Mouse (Mus musculus) kidney, embryonic 14.5 days (tissue): ENCODE data around the gene Sgip1. TPM values are rescaled to one million over a fixed set of nuclear protein-coding genes. Genes with fewer than 3 reads are reported as not detected.

Experiments used
- ATAC-seq: fragments of 200-750 bp; cut with Nextera tagmentation; 2 replicates; pipeline ENCODE4 v1.8.0; 2017; ENCODE audit warnings: moderate number of reproducible peaks, mild to moderate bottlenecking, moderate TSS enrichment, moderate library complexity; ENCODE audit not compliant: low FRiP score, low TSS enrichment
- H3K27ac ChIP-seq: fragments of 300-500 bp; sonication (generic); 2 replicates; pipeline ENCODE4 v1.5.1; 2014; ENCODE audit warnings: low read depth, mild to moderate bottlenecking, low read length, moderate library complexity, mixed read lengths
- H3K27me3 ChIP-seq: fragments of 300-500 bp; sonication (generic); 2 replicates; pipeline ENCODE4 v1.6.1; 2014; ENCODE audit warnings: mild to moderate bottlenecking, low read length; ENCODE audit not compliant: control insufficient read depth, insufficient read depth
- H3K36me3 ChIP-seq: fragments of 300-500 bp; sonication (generic); 2 replicates; pipeline ENCODE4 v1.6.1; 2014; ENCODE audit warnings: low read length, mixed read lengths; ENCODE audit not compliant: control insufficient read depth, insufficient read depth
- H3K4me1 ChIP-seq: fragments of 300-500 bp; sonication (generic); 2 replicates; pipeline ENCODE4 v1.6.1; 2014; ENCODE audit warnings: low read length, mixed read lengths; ENCODE audit not compliant: control insufficient read depth, insufficient read depth
- H3K4me2 ChIP-seq: fragments of 300-500 bp; sonication (generic); replicated peaks from 2 replicates; pipeline ENCODE4 v1.6.1; 2014; ENCODE audit warnings: low read depth, mild to moderate bottlenecking, low read length
- H3K4me3 ChIP-seq: fragments of 300-500 bp; sonication (generic); 2 replicates; pipeline ENCODE4 v1.5.1; 2014; ENCODE audit warnings: mild to moderate bottlenecking, low read length
- H3K9ac ChIP-seq: fragments of 300-500 bp; sonication (generic); 2 replicates; pipeline ENCODE4 v1.6.1; 2014; ENCODE audit warnings: low read depth, mild to moderate bottlenecking, low read length, moderate library complexity
- H3K9me3 ChIP-seq: fragments of 300-500 bp; sonication (generic); 2 replicates; pipeline ENCODE4 v1.6.1; 2016; ENCODE audit warnings: low read length; ENCODE audit not compliant: control insufficient read depth
- WGBS: fragments of 180-500 bp; shearing (Covaris S2); extraction: QIAGEN DNeasy Blood & Tissue Kit; methylation state at CpG from one replicate; pipeline ENCODE4 v1.1.7; 2014; 5-methylcytosine and 5-hydroxymethylcytosine counted together
- polyA plus RNA-seq: library from polyadenylated mRNA; unstranded; fragments of >200 nt; fragmentation: Nextera tagmentation; extraction: Ambion mirVana; gene quantifications from 2 replicates; pipeline ENCODE4 v1.2.1, GENCODE M21; 2014

Sgip1 gene
- polyA plus RNA-seq, 1 experiment from 2014 or later, result 8.8 TPM

DNA sequence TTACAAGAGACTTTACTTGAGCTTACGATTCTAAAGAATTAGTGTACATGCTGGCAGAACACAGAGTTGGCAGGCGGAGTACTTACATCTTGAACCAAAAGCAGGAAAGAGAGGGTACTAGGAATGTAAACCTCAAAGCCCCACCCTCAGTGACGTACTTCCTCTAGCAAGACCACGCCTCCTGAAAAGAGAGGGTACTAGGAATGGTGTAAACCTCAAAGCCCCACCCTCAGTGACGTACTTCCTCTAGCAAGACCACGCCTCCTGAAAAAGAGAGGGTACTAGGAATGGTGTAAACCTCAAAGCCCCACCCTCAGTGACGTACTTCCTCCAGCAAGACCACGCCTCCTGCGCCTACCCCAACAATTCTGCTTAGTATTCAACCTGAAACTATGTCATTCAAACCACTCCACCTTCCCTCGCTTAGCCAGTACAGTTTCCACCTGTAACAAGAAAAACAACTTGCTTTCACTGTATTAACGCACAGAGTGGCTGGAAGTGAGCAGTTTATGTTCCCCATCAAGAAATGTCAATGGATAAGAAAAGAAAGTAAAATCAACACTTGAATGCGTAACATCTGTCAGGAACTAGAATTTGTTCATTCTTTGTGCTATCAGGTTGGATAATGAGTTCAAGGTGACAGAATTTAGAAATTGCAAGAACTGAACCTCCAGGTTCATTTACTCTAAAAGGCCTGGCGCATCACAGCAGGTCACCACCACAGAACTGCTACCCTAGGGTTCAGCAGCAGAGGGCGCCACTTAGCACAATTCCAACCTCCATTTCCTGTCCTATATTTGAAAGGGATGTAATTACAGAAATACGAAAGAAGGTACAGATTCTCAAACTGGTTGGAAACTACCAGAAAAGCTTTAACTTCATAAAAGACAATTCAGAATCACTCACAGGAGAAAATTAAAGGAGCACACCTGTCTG lies 118.4 kb downstream of the Sgip1 start:
- 94% methylated on average over 15 of the region's 15 CpGs for WGBS
- H3K4me3 ChIP-seq, result no peak overlapping the region
- no peaks in the 10 kb centered on the region for H3K36me3 ChIP-seq
- H3K27me3 ChIP-seq, result no peaks in the 10 kb centered on the region
- H3K27ac ChIP-seq, result no peak overlapping the region
- ATAC-seq, result no peak
- no peak overlapping the region for H3K4me2 ChIP-seq
- no peaks in the 10 kb centered on the region for H3K4me1 ChIP-seq
- H3K9me3 ChIP-seq, result no peaks in the 10 kb centered on the region
- H3K9ac ChIP-seq, result no peak overlapping the region

DNA sequence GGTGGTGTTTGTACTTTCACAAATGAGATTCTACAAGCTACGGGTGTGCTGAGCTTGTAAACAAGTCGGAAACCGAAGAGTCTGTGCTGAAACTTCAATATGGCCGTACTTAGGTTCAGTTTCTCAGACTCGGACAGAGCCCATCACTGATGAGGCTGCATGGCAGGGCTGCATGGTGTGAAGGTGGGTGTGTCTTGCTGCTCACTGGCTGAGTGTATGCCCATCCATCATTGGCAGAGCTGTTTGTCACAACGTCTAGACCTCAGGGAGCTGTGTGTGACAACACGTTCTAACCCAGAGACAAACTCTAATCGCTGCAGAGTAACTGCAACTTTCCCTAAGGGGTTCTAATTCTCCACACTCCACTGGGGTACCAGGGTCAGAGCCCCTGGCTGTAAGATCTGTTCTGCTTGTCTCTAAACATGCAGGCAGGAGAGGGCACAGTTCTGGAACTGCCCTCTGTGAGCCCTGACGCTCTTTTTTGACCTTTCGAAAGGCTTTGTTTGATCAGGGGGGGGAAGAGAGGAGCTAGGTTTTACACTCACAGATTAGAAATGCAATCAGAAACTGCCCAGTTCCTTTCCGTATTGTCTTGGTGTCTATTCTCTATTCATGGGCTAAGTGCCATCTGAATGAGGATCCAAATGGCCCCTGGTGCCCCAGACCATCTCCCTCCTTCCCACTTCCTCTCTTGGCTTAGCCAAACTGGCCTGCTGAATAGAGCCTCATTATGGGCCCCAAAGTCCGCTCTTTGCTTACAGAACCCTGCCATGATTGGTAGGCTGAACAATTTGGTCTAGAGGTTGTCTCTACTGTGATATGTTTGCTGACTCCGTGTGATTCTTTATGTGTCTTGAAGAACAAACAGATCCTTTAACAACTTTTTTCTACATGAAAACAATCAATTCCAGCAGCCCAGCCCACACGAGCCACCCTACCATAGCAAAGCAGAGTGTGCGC lies 121.9 kb downstream of the Sgip1 start:
- 75% methylated on average over 15 of the region's 15 CpGs for WGBS
- Histone ChIP-seq H3K27ac (no peak overlapping the region), H3K4me2 (no peak overlapping the region), H3K4me3 (no peak overlapping the region), H3K9me3 (no peaks in the 10 kb centered on the region), H3K36me3 (no peaks in the 10 kb centered on the region), H3K4me1 (no peaks in the 10 kb centered on the region), H3K27me3 (no peaks in the 10 kb centered on the region), H3K9ac (no peak overlapping the region)
- no peak for ATAC-seq

DNA sequence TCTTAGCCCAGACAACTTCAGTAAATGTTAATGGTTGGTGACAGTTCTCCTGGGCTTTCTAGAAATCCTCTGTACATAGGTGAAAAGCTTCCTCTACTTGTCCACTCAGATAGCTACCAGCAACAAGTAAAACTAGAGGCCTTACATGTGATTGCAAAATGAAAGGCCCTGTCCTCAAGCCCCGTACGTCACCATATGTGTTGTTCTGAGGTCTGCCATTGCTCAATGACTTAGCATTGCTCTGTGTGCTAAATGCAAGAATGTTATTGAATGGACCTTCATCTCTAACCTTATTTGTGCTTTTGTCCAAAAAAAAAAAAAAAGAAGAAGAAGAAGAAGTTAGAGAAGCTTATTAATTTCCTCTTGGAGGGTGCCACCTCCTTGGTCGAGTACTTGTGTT lies 125.4 kb downstream of the Sgip1 start:
- H3K36me3 ChIP-seq, result no peaks in the 10 kb centered on the region
- no peaks in the 10 kb centered on the region for H3K27me3 ChIP-seq
- no peak overlapping the region for H3K27ac ChIP-seq
- H3K9me3 ChIP-seq, result no peaks in the 10 kb centered on the region
- no peak overlapping the region for H3K4me2 ChIP-seq
- no peak for ATAC-seq
- no peak overlapping the region for H3K9ac ChIP-seq
- WGBS, result 94% methylated on average over 3 of the region's 3 CpGs
- no peak overlapping the region for H3K4me3 ChIP-seq
- H3K4me1 ChIP-seq, result no peaks in the 10 kb centered on the region

DNA sequence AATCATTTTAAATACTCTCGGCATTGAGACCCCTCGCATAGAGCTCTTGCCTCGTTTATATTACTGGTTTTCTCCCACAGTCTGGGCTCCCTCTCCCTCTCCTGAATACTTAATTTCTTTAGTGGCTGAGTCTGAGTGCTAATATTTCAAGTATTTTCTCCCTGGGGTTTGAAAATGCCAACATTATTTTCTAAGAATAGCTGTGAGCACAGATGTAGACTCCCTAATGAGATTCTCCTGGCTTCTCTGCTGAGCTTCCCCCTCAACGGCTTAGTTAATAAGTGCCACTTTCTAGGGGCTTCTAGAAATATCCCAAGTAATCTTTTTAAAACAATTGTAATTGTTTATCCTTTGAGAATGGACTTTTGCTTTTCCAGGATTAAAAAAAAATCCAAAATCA lies 130.2 kb downstream of the Sgip1 start:
- WGBS, result 91% methylated on average over 4 of the region's 4 CpGs
- Histone ChIP-seq H3K27ac (no peak overlapping the region), H3K9me3 (no peaks in the 10 kb centered on the region), H3K4me1 (no peaks in the 10 kb centered on the region), H3K36me3 (no peaks in the 10 kb centered on the region), H3K4me3 (no peak overlapping the region), H3K4me2 (no peak overlapping the region), H3K9ac (no peak overlapping the region), H3K27me3 (no peaks in the 10 kb centered on the region)
- no peak for ATAC-seq

DNA sequence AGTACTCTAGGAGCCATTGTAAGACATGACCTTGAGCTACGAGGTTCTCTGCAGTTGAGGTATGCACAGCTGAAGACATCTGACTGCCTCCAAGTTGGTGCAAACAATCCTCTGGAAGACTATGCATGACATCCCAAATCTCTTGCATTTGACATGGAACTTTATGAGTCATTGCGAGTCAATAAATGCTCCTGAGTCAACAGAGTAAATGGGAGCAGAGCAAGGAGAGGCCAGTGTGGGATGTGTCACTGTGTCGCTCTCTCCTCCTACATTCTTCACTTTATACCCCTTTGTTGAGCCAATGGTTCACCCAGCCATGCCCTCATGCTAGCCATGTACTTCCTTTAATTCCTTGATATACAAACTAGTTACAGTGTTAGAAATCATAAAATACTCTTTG lies 142.0 kb downstream of the Sgip1 start:
- WGBS, result 89% methylated on average over 3 of the region's 3 CpGs
- no peaks in the 10 kb centered on the region for H3K4me1 ChIP-seq
- no peaks in the 10 kb centered on the region for H3K27me3 ChIP-seq
- H3K4me2 ChIP-seq, result no peak overlapping the region
- H3K27ac ChIP-seq, result no peak overlapping the region
- H3K9ac ChIP-seq, result no peak overlapping the region
- no peaks in the 10 kb centered on the region for H3K9me3 ChIP-seq
- no peaks in the 10 kb centered on the region for H3K36me3 ChIP-seq
- ATAC-seq, result no peak
- H3K4me3 ChIP-seq, result no peak overlapping the region

DNA sequence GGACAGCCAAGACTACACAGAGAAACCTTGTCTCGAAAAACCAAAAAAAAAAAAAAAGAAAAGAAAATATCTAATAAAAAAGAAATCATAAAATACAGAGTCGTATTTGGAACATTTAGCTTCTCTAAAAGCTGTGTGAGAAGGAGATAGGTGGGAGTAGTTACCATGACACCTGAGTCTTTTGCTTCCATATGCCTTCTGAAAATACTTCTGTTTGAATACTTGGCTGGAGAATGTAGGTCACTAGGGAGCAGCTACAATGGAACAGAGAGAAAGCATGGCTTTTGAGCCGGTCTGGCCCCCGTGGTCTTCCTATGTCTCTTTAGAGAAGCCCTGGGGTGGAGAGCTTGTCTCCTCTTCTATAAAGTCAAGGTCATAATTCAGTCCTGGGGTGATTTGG lies 143.1 kb downstream of the Sgip1 start:
- WGBS, result 92% methylated on average over 4 of the region's 4 CpGs
- H3K27me3 ChIP-seq, result no peaks in the 10 kb centered on the region
- no peaks in the 10 kb centered on the region for H3K4me1 ChIP-seq
- ATAC-seq, result no peak
- no peak overlapping the region for H3K9ac ChIP-seq
- no peaks in the 10 kb centered on the region for H3K9me3 ChIP-seq
- H3K36me3 ChIP-seq, result no peaks in the 10 kb centered on the region
- H3K4me3 ChIP-seq, result no peak overlapping the region
- no peak overlapping the region for H3K4me2 ChIP-seq
- H3K27ac ChIP-seq, result no peak overlapping the region

DNA sequence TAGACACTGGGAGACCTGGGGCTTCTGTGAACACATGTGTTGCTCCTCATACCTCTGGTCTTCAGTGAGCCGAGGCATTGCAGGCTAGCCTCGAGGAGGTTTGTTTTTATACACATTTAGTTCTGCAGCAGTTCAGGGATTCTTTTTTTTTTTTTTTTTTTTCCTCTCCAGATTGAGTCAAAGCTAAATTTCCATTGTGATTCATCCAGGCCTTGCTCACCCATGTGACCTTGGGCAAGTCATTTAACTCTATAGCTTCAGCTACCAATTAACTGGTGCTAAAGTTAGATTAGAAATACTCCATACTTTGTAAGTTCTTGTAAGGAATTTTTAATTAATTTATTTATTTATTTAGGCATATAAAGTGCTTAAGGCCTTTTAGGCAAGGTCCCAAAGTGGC lies 145.4 kb downstream of the Sgip1 start:
- no peak for ATAC-seq
- Histone ChIP-seq H3K36me3 (no peaks in the 10 kb centered on the region), H3K4me2 (no peak overlapping the region), H3K9ac (no peak overlapping the region), H3K27ac (no peak overlapping the region), H3K9me3 (no peaks in the 10 kb centered on the region), H3K4me1 (no peaks in the 10 kb centered on the region), H3K27me3 (no peaks in the 10 kb centered on the region), H3K4me3 (no peak overlapping the region)
- 65% methylated on average over 2 of the region's 2 CpGs for WGBS

DNA sequence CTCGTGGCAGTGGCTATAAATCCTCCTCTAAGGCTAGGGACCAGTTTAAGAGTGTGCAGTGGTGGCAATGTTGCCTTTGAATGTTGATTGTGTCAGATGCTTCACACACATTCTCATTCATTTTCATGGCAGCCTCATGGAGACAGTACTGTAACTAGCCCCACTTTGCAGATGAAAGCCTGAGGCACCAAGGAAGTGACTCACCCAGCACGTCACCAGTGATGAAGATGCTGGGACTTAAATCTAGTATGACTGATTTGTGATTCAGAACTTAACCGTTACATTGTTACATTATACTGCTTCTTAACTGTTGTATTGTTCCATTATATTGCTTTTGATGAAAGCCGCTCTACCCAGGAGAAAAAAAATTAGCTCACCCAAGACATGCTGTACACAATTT lies 145.8 kb downstream of the Sgip1 start:
- no peak overlapping the region for H3K9ac ChIP-seq
- no peaks in the 10 kb centered on the region for H3K36me3 ChIP-seq
- H3K4me3 ChIP-seq, result no peak overlapping the region
- no peak overlapping the region for H3K27ac ChIP-seq
- H3K9me3 ChIP-seq, result no peaks in the 10 kb centered on the region
- WGBS, result 83% methylated on average over 4 of the region's 4 CpGs
- no peaks in the 10 kb centered on the region for H3K27me3 ChIP-seq
- H3K4me1 ChIP-seq, result no peaks in the 10 kb centered on the region
- ATAC-seq, result no peak
- H3K4me2 ChIP-seq, result no peak overlapping the region
